Mouse (Mus musculus) ovary, postnatal 36 days (tissue): ENCODE measurements around the gene Rbm4b.
"Not testable (repeated sequence)": the region's sequence is repeated elsewhere in the genome, so short reads cannot be mapped to it uniquely, and the experiment has no call there.

Source experiments
- DNase-seq: peaks from one replicate; pipeline ENCODE4 v3.0.0; 2022; ENCODE audit warnings: low spot score, mixed read lengths

Rbm4b gene

GRCm38 (mm10) chr19:4745057-4745456, 11.2 kb upstream of the Rbm4b start:
- DNase-seq, result no peak

GRCm38 (mm10) chr19:4745681-4746080, 10.6 kb upstream of the Rbm4b start:
- DNase-seq, result no peak

- no peak for DNase-seq
Observed at GRCm38 (mm10) chr19:4746611-4747010, 9.7 kb upstream of the Rbm4b start.

GRCm38 (mm10) chr19:4747631-4748312, 8.5 kb upstream of the Rbm4b start:
- no peak for DNase-seq

GRCm38 (mm10) chr19:4748493-4748892, 7.8 kb upstream of the Rbm4b start:
- DNase-seq, result no peak

- no peak for DNase-seq
Observed at GRCm38 (mm10) chr19:4749975-4750374, 6.3 kb upstream of the Rbm4b start.

GRCm38 (mm10) chr19:4755565-4756192, 618 bp upstream of the Rbm4b start:
- peak; percentile 85 for DNase-seq

GRCm38 (mm10) chr19:4756921-4757320, 624 bp downstream of the Rbm4b start:
- no peak for DNase-seq

- DNase-seq, result not testable (repeated sequence)
Observed at GRCm38 (mm10) chr19:4760544-4760943, 4.2 kb downstream of the Rbm4b start.

GRCm38 (mm10) chr19:4762876-4763275, 6.6 kb downstream of the Rbm4b start:
- DNase-seq, result no peak

- DNase-seq, result no peak
Observed at GRCm38 (mm10) chr19:4767507-4768148, 11.3 kb downstream of the Rbm4b start.

- DNase-seq, result no peak
Observed at GRCm38 (mm10) chr19:4772785-4773184, 16.5 kb downstream of the Rbm4b start.

GRCm38 (mm10) chr19:4782891-4783290, 26.6 kb downstream of the Rbm4b start:
- DNase-seq, result no peak

- no peak for DNase-seq
Observed at GRCm38 (mm10) chr19:4785206-4785605, 28.9 kb downstream of the Rbm4b start.

- no peak for DNase-seq
Observed at GRCm38 (mm10) chr19:4786313-4786712, 30.0 kb downstream of the Rbm4b start.

GRCm38 (mm10) chr19:4793281-4793830, 37.1 kb downstream of the Rbm4b start:
- no peak for DNase-seq

GRCm38 (mm10) chr19:4793831-4794422, 37.6 kb downstream of the Rbm4b start, which contains the start of gene Rbm4:
Gene Rbm4 (minus strand): TSS chr19:4793901.
- peak; percentile 90 for DNase-seq

- no peak for DNase-seq
Observed at GRCm38 (mm10) chr19:4795929-4796328, 39.6 kb downstream of the Rbm4b start.

GRCm38 (mm10) chr19:4797846-4798245, 41.5 kb downstream of the Rbm4b start:
- DNase-seq, result no peak

GRCm38 (mm10) chr19:4799083-4799482, 42.8 kb downstream of the Rbm4b start:
- no peak for DNase-seq

- DNase-seq, result no peak
Observed at GRCm38 (mm10) chr19:4802691-4803091, 46.4 kb downstream of the Rbm4b start.

GRCm38 (mm10) chr19:4803283-4803682, 47.0 kb downstream of the Rbm4b start:
- DNase-seq, result no peak

GRCm38 (mm10) chr19:4810309-4810708, 54.0 kb downstream of the Rbm4b start:
- no peak for DNase-seq
